Mouse (Mus musculus) myocyte (in vitro differentiated cells): ENCODE measurements around the gene S100a10. TPM values are rescaled to one million over a fixed set of nuclear protein-coding genes. Genes with fewer than 3 reads are reported as not detected.
"Not testable (repeated sequence)": the region's sequence is repeated elsewhere in the genome, so short reads cannot be mapped to it uniquely, and the experiment has no call there.

Experiments used
- H3K27me3 ChIP-seq: one replicate; pipeline ENCODE4 v1.6.1; 2011; ENCODE audit not compliant: control insufficient read depth, insufficient read depth, insufficient read length
- H3K36me3 ChIP-seq: one replicate; pipeline ENCODE4 v1.6.1; 2011; ENCODE audit not compliant: control insufficient read depth, insufficient read depth
- H3K4me2 ChIP-seq: one replicate; pipeline ENCODE4 v1.6.1; 2011; ENCODE audit warnings: low read depth, control low read depth
- H3K4me3 ChIP-seq: one replicate; pipeline ENCODE4 v1.5.1; 2011; ENCODE audit warnings: mild to moderate bottlenecking, control low read depth, moderate library complexity
- H3K79me2 ChIP-seq: one replicate; pipeline ENCODE4 v1.6.1; 2011; ENCODE audit not compliant: control insufficient read depth, insufficient read depth
- H3ac ChIP-seq: one replicate; pipeline ENCODE4 v1.6.1; 2011; ENCODE audit not compliant: control insufficient read depth, insufficient read length
- CEBPB ChIP-seq: IDR thresholded peaks from 2 replicates; pipeline ENCODE4 v1.6.1; 2011; ENCODE audit warnings: mild to moderate bottlenecking, moderate library complexity; ENCODE audit not compliant: poor library complexity, insufficient read depth, severe bottlenecking
- E2F4 ChIP-seq: IDR thresholded peaks from one replicate; pipeline ENCODE4 v1.6.1; 2011; ENCODE audit warnings: mild to moderate bottlenecking, control low read depth, moderate library complexity; ENCODE audit not compliant: insufficient read depth
- MAX ChIP-seq: IDR thresholded peaks from one replicate; pipeline ENCODE4 v1.6.1; 2011; ENCODE audit warnings: low read depth, mild to moderate bottlenecking, control low read depth
- MYOD1 ChIP-seq, 3 experiments: IDR thresholded peaks; one replicate each; pipeline ENCODE4 v1.6.1; 2011; ENCODE audit warnings: control low read depth in 2 of 3, low read depth in 2 of 3, mild to moderate bottlenecking in 2 of 3, moderate library complexity in 1 of 3; ENCODE audit not compliant: insufficient read length in 2 of 3, control insufficient read depth in 1 of 3
- MYOG ChIP-seq, 3 experiments: IDR thresholded peaks; one replicate each; pipeline ENCODE4 v1.6.1; 2011; ENCODE audit warnings: control low read depth in 2 of 3, low read depth in 2 of 3, mild to moderate bottlenecking in 2 of 3; ENCODE audit not compliant: insufficient read length in 2 of 3, control insufficient read depth in 1 of 3, insufficient read depth in 1 of 3
- POLR2A ChIP-seq: IDR thresholded peaks from one replicate; pipeline ENCODE4 v1.6.1; 2011; ENCODE audit warnings: low read depth, mild to moderate bottlenecking, control low read depth, moderate library complexity; ENCODE audit not compliant: insufficient read length
- POLR2AphosphoS2 ChIP-seq: IDR thresholded peaks from one replicate; pipeline ENCODE4 v1.6.1; 2011; ENCODE audit warnings: low read depth, control low read depth; ENCODE audit not compliant: insufficient read length
- REST ChIP-seq: IDR thresholded peaks from one replicate; pipeline ENCODE4 v1.6.1; 2011; ENCODE audit warnings: mild to moderate bottlenecking, control low read depth, moderate library complexity; ENCODE audit not compliant: insufficient read depth, insufficient read length
- SRF ChIP-seq: IDR thresholded peaks from one replicate; pipeline ENCODE4 v1.6.1; 2011; ENCODE audit warnings: low read depth; ENCODE audit not compliant: control insufficient read depth, insufficient read length
- TCF12 ChIP-seq: IDR thresholded peaks from one replicate; pipeline ENCODE4 v1.6.1; 2011; ENCODE audit warnings: mild to moderate bottlenecking, control low read depth; ENCODE audit not compliant: poor library complexity, insufficient read depth, severe bottlenecking
- TCF3 ChIP-seq: IDR thresholded peaks from one replicate; pipeline ENCODE4 v1.6.1; 2011; ENCODE audit warnings: low read depth, control low read depth; ENCODE audit not compliant: insufficient read length
- USF1 ChIP-seq: IDR thresholded peaks from one replicate; pipeline ENCODE4 v1.6.1; 2011; ENCODE audit warnings: low read depth, mild to moderate bottlenecking, control low read depth, moderate library complexity
- polyA plus RNA-seq: library from polyadenylated mRNA; unstranded; fragments of >200 nt; fragmentation: generic; extraction: Trizol; gene quantifications from one replicate; pipeline ENCODE4 v1.2.1, GENCODE M21; 2012; ENCODE audit warnings: missing spikeins

The S100a10 gene
- polyA plus RNA-seq, 1 experiment, result 788 TPM

DNA sequence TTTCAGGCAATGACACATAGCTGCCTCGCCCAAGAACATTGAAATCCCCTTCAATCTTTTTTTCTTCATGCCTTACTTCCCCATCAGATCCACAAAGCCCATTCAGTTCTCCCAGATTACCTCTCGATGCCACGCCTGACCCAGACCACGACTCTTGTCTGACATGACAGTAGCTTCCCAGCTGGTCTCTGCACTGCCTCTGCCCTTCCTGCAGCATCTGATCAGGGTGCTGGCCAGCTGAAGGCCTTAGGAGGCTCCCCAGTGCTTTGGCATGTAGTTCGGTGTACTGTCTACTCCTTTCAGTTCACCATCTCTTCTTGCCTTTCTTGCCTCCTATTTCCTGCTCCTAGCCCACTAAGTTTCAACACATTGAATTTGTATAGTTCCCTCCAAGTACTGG, 26.1 kb upstream of the S100a10 start:
- peak; percentile 90 for TF ChIP-seq POLR2AphosphoS2
- TF ChIP-seq TCF12, result no peak
- Histone ChIP-seq H3ac (no peak overlapping the region), H3K27me3 (no peaks in the 10 kb centered on the region), H3K36me3 (peaks cover 42% of the 10 kb centered on the region), H3K4me2 (no peak overlapping the region), H3K4me3 (no peak overlapping the region), H3K79me2 (peaks cover 13% of the 10 kb centered on the region)

DNA sequence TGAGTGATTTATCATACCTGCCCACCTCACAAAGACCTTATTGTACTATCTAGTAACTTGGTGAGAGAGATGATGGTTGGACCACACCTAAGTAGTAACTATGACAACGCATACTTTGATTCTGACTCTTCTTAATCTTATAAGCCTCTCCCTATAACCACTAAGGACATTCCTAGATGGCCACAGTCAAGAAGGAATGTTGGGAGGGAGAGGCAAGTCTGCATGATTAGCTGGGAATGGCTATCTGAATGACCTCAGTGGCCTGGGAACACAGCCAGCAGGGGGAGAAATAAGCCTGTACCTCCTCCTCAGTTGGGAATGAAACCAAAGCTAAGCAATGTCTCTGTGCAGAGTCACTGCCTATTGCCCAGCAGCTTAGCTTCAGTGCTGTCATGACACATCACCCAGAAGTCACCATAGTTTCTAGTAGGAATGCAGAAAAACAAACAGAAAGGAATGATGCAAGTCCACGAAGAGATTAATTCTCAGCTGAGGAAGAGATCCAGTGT, 17.8 kb upstream of the S100a10 start:
- Histone ChIP-seq H3K27me3 (no peaks in the 10 kb centered on the region), H3K4me3 (no peak overlapping the region), H3K36me3 (no peaks in the 10 kb centered on the region), H3K4me2 (peak overlapping the region; percentile 12), H3K79me2 (no peaks in the 10 kb centered on the region), H3ac (no peak overlapping the region)
- no peak for TF ChIP-seq MAX
- no peak for TF ChIP-seq MYOG (IDR thresholded peaks at IDR 0.05; ENCODE audit: control insufficient read depth in 1 of 3, insufficient read depth in 1 of 3, insufficient read length in 2 of 3, low read depth in 2 of 3)
- TF ChIP-seq TCF3, result no peak
- no peak for TF ChIP-seq USF1
- TF ChIP-seq SRF, result no peak
- TF ChIP-seq CEBPB, result peak; percentile 85
- peak in 1 of 3 experiments; percentile 1 for TF ChIP-seq MYOD1 (IDR thresholded peaks at IDR 0.05; ENCODE audit: control insufficient read depth in 1 of 3, insufficient read length in 2 of 3, low read depth in 2 of 3)
- TF ChIP-seq TCF12, result no peak
- TF ChIP-seq POLR2A, result no peak
- no peak for TF ChIP-seq E2F4
- TF ChIP-seq POLR2AphosphoS2, result no peak
- no peak for TF ChIP-seq REST

DNA sequence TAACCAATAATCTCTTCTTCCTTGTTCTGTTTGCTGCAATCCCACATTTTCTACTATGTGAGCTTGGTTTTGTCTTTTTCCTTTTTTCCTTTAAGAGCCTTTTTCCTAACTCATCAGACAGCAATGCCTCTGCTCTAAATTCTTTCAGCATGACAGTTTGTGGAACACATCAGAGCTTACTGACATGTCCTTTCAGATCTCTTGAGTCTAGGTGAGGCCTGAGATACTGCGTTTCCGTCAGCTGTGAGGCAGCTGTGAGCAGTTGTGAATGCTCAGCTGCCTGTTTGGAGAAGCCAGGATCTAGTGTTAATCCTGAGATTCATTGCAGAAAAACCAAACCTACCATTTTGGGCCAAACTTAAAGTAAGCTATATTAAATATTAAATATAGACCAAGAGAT, 16.4 kb upstream of the S100a10 start:
- Histone ChIP-seq H3K79me2 (no peaks in the 10 kb centered on the region), H3K4me3 (no peak overlapping the region), H3K27me3 (no peaks in the 10 kb centered on the region), H3K4me2 (no peak overlapping the region), H3K36me3 (no peaks in the 10 kb centered on the region), H3ac (no peak overlapping the region)
- TF ChIP-seq MAX (no peak), MYOD1 (IDR thresholded peaks at IDR 0.05; ENCODE audit: control insufficient read depth in 1 of 3, insufficient read length in 2 of 3, low read depth in 2 of 3) (peak in 1 of 3 experiments; percentile 36), CEBPB (no peak), SRF (no peak), MYOG (IDR thresholded peaks at IDR 0.05; ENCODE audit: control insufficient read depth in 1 of 3, insufficient read depth in 1 of 3, insufficient read length in 2 of 3, low read depth in 2 of 3) (peak in 1 of 3 experiments; percentile 18), USF1 (no peak), E2F4 (no peak), TCF12 (no peak)

DNA sequence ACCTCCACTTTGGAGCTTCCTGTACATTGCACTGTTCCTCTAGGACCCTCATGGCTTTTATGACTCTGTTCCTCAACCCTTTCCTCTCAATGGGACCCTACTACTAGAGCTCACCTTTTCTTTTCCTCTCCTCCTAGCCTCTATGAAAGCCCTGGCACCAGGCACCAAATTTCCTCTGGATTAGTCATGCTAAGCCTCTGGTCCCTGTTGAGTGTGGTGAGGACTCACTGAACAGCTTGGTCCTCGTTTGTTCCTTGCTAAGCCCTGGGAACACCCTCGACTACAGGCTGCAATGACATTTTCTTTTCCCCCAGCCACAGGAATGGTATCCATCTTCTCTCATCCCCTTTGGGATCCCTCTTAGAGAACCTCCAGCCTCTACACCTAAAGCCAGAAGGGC, 13.4 kb upstream of the S100a10 start:
- H3K4me2 ChIP-seq, result no peak overlapping the region
- no peak overlapping the region for H3K4me3 ChIP-seq
- no peaks in the 10 kb centered on the region for H3K79me2 ChIP-seq
- H3K36me3 ChIP-seq, result no peaks in the 10 kb centered on the region
- H3K27me3 ChIP-seq, result no peaks in the 10 kb centered on the region
- H3ac ChIP-seq, result no peak overlapping the region
- TF ChIP-seq SRF, result no peak
- TF ChIP-seq MAX, result no peak
- TF ChIP-seq POLR2A, result no peak
- no peak for TF ChIP-seq E2F4
- TF ChIP-seq CEBPB, result no peak
- TF ChIP-seq USF1, result no peak
- no peak for TF ChIP-seq MYOG (IDR thresholded peaks at IDR 0.05; ENCODE audit: control insufficient read depth in 1 of 3, insufficient read depth in 1 of 3, insufficient read length in 2 of 3, low read depth in 2 of 3)
- no peak for TF ChIP-seq MYOD1 (IDR thresholded peaks at IDR 0.05; ENCODE audit: control insufficient read depth in 1 of 3, insufficient read length in 2 of 3, low read depth in 2 of 3)
- TF ChIP-seq TCF3, result no peak
- no peak for TF ChIP-seq TCF12
- no peak for TF ChIP-seq REST
- no peak for TF ChIP-seq POLR2AphosphoS2

DNA sequence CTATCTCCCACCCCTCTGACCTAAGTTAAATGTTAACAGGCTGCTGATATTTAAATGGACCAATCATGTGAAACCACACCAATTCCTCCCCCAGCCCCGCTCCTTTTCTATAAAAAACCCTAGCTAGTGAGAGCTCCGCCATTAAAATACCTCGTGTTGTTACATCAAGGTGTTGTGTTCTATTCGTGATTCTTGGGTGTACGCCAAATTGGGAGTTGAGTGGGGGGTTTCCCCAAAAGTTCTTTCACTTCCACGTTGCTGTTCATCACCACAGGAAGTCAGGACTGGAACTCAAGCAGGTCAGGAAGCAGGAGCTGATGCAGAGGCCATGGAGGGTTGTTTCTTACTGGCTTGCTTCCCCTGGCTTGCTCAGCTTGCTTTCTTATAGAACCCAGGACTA, 10.7 kb upstream of the S100a10 start:
- H3K4me2 ChIP-seq, H3K79me2 ChIP-seq, H3K4me3 ChIP-seq, H3ac ChIP-seq, H3K27me3 ChIP-seq, H3K36me3 ChIP-seq: not testable (repeated sequence)
